Mouse (Mus musculus) neural tube, embryonic 15.5 days (tissue): ENCODE data around the gene Cog8. TPM values are rescaled to one million over a fixed set of nuclear protein-coding genes. Genes with fewer than 3 reads are reported as not detected.
"Not testable (repeated sequence)": the region's sequence is repeated elsewhere in the genome, so short reads cannot be mapped to it uniquely, and the experiment has no call there.

Experiments
- ATAC-seq: fragments of 200-750 bp; cut with Nextera tagmentation; 2 replicates; pipeline ENCODE4 v1.8.0; 2017; ENCODE audit warnings: mild to moderate bottlenecking, moderate TSS enrichment, moderate library complexity; ENCODE audit not compliant: low FRiP score
- H3K27ac ChIP-seq: fragments of 300-500 bp; sonication (generic); replicated peaks from 2 replicates; pipeline ENCODE4 v1.5.1; 2015; ENCODE audit warnings: mild to moderate bottlenecking, inconsistent platforms
- H3K27me3 ChIP-seq: fragments of 300-500 bp; sonication (generic); replicated peaks from 2 replicates; pipeline ENCODE4 v1.6.1; 2015; ENCODE audit warnings: inconsistent platforms
- H3K36me3 ChIP-seq: fragments of 300-500 bp; sonication (generic); 2 replicates; pipeline ENCODE4 v1.6.1; 2015; ENCODE audit warnings: inconsistent platforms
- H3K4me1 ChIP-seq: fragments of 300-500 bp; sonication (generic); 2 replicates; pipeline ENCODE4 v1.6.1; 2015; ENCODE audit warnings: inconsistent platforms
- H3K4me2 ChIP-seq: fragments of 300-500 bp; sonication (generic); 2 replicates; pipeline ENCODE4 v1.6.1; 2015; ENCODE audit warnings: inconsistent platforms, mild to moderate bottlenecking, moderate library complexity
- H3K4me3 ChIP-seq: fragments of 300-500 bp; sonication (generic); replicated peaks from 2 replicates; pipeline ENCODE4 v1.5.1; 2015; ENCODE audit warnings: mild to moderate bottlenecking, inconsistent platforms
- H3K9ac ChIP-seq: fragments of 300-500 bp; sonication (generic); replicated peaks from 2 replicates; pipeline ENCODE4 v1.6.1; 2015; ENCODE audit warnings: mild to moderate bottlenecking, inconsistent platforms
- H3K9me3 ChIP-seq: fragments of 300-500 bp; sonication (generic); replicated peaks from 2 replicates; pipeline ENCODE4 v1.6.1; 2016; ENCODE audit warnings: inconsistent platforms
- WGBS: fragments of 180-500 bp; shearing (Covaris S2); methylation state at CpG from one replicate; pipeline ENCODE4 v1.1.7; 2015; ENCODE audit warnings: mixed read lengths; 5-methylcytosine and 5-hydroxymethylcytosine counted together
- microRNA-seq: library from miRNA; unstranded; fragments of <30 nt; microRNA quantifications from one replicate; pipeline ENCODE4, GENCODE M21; 2017
- polyA plus RNA-seq: library from polyadenylated mRNA; unstranded; fragments of >200 nt; fragmentation: Nextera tagmentation; extraction: Ambion mirVana; gene quantifications from 2 replicates; pipeline ENCODE4 v1.2.1, GENCODE M21; 2015

Gene Cog8
- polyA plus RNA-seq, 1 experiment from 2014 or later = 44.3 TPM

DNA sequence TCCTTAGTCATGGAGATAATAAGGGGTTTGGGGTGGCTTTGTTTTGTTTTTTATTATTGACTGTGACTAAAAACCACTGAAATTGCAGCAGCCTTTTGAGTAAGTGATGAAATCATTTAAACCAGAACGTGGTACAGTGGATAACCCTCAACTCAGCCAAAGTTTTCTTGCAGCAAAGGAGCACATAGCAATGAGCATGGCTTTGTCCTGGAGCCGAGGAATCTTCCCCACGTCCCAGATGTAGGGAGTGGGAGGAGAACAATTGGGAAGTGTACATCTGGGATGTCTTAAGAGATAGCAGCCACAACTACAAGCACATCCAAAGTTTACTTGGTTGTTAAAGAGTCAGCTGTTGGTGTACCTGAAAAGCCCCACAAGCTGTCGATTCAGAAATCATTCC is 59.1 kb downstream of the Cog8 start:
- no peaks in the 10 kb centered on the region for H3K4me1 ChIP-seq
- no peak overlapping the region for H3K9ac ChIP-seq
- 84% methylated on average over 4 of the region's 4 CpGs for WGBS
- H3K27me3 ChIP-seq = no peaks in the 10 kb centered on the region
- no peak for ATAC-seq
- H3K4me3 ChIP-seq = no peak overlapping the region
- H3K27ac ChIP-seq = no peak overlapping the region
- no peaks in the 10 kb centered on the region for H3K36me3 ChIP-seq
- no peak overlapping the region for H3K4me2 ChIP-seq
- H3K9me3 ChIP-seq = no peaks in the 10 kb centered on the region

DNA sequence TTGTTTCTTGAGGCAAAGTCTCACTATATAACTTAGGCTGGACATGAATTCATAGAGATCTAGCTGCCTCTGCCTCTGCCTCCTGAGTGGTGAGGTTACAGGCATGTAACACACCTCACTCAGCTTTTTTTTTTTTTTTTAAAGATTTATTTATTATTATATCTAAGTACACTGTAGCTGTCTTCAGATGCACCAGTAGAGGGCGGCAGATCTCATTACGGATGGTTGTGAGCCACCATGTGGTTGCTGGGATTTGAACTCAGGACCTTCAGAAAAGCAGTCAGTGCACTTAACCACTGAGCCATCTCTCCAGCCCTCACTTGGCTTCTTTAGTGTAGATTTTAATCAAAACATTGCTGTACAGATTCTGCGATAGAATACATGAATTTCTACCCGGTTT is 60.1 kb downstream of the Cog8 start:
- H3K4me2 ChIP-seq, ATAC-seq, H3K4me1 ChIP-seq, H3K27me3 ChIP-seq, H3K4me3 ChIP-seq, H3K9ac ChIP-seq, H3K27ac ChIP-seq, H3K9me3 ChIP-seq, H3K36me3 ChIP-seq: not testable (repeated sequence)
- WGBS = 87% methylated on average over 4 of the region's 4 CpGs

Small RNA genes within 50 kb of the gene (microRNA-seq; reads per million reads assigned to microRNA genes)
- 0.87 reads per million for gene Mir7075

Other genes with a start within 250 kb of the Cog8 start
- gene Has3, start 186.4 kb downstream of the Cog8 start, polyA plus RNA-seq = 1.6 and 2.2 TPM in 2 replicates
- gene Utp4, start 163.1 kb downstream of the Cog8 start, polyA plus RNA-seq = 41.7 and 49.8 TPM in 2 replicates
- gene Sntb2, start 120.9 kb downstream of the Cog8 start, polyA plus RNA-seq = 6.6 and 8.7 TPM in 2 replicates
- gene Vps4a, start 25.5 kb downstream of the Cog8 start, polyA plus RNA-seq = 135 and 155 TPM in 2 replicates
- 43.5 and 44.1 TPM in 2 replicates for gene Pdf, start 8.1 kb downstream of the Cog8 start, polyA plus RNA-seq
- gene Nip7, start 188 bp upstream of the Cog8 start, polyA plus RNA-seq = 59.3 and 72.9 TPM in 2 replicates
- gene Tmed6, start 9.0 kb upstream of the Cog8 start, polyA plus RNA-seq = 0.64 TPM in 1 of 2 replicates, not detected in the other
- 23.9 and 27.4 TPM in 2 replicates for gene Terf2, start 39.9 kb upstream of the Cog8 start, polyA plus RNA-seq
- 91.6 and 95.0 TPM in 2 replicates for gene Cyb5b, start 94.0 kb upstream of the Cog8 start, polyA plus RNA-seq
- 11.3 and 11.4 TPM in 2 replicates for gene Nfat5, start 236.8 kb upstream of the Cog8 start, polyA plus RNA-seq